Mouse (Mus musculus) kidney, adult 10 weeks (tissue): ENCODE results near the gene 3100002H09Rik. TPM values are rescaled to one million over a fixed set of nuclear protein-coding genes. Genes with fewer than 3 reads are reported as not detected.

ENCODE experiments used
- polyA plus RNA-seq: library from polyadenylated mRNA; stranded (reverse); fragments of 350-450 nt; fragmentation: Illumina TruSeq; extraction: RNeasy Lipid Tissue Mini Kit (QIAGEN cat#74804); gene quantifications from one replicate; pipeline ENCODE4 v1.2.3, GENCODE M21; 2014; ENCODE audit warnings: low read depth, low replicate concordance

3100002H09Rik gene
- not detected for polyA plus RNA-seq

DNA sequence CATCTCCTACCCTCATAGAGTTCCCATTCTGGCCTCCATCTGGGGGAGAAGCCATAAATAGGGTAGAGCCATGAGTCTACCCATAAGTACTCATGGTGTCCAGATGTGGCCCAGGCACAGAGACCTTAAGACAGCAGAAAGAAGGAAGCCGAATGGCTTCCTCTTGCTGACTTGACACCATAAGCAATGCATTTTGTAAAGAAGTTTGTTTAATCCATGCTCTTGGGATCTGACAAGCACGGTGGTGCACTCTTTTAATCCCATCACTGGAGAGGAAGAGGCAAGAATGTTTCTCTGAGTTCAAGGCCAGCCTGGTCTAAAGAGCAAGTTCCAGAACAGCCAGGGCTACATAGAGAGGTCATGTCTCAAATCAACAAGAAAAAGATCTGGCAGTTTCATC lies at the start of gene 3100002H09Rik:
Gene 3100002H09Rik (minus strand): TSS at position 101 of the 400 bp plus-strand sequence.

DNA sequence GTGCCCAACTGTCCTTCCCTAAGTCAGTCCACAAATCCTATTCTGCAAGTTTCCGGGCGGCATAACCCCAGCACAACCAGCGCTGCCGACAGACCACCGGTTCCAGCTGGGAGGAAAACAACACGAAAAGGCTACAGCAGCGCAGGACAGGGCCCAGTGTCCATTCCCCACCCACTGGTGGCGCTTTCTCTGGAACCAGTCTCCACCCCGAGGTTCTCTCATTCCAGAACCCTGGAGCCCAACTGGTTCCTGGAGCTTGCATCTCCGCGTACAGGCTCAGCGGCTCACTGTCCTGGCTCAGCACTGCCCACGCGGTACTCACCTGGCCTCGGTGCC lies 45.9 kb upstream of the 3100002H09Rik start, which contains the start of gene Pou3f1:
Gene Pou3f1 (plus strand): TSS at position 290 of the 336 bp plus-strand sequence.

Other genes with a start within 250 kb of the 3100002H09Rik start
- gene Pou3f1, start 46.0 kb upstream of the 3100002H09Rik start, polyA plus RNA-seq: not detected
- 46.5 TPM for gene Utp11, start 82.8 kb upstream of the 3100002H09Rik start, polyA plus RNA-seq
- gene Fhl3, start 89.9 kb upstream of the 3100002H09Rik start, polyA plus RNA-seq: 0.28 TPM
- 31.2 TPM for gene Sf3a3, start 104.0 kb upstream of the 3100002H09Rik start, polyA plus RNA-seq
- 31.6 TPM for gene Inpp5b, start 131.0 kb upstream of the 3100002H09Rik start, polyA plus RNA-seq
- 12.0 TPM for gene Mtf1, start 191.3 kb upstream of the 3100002H09Rik start, polyA plus RNA-seq
- gene Yrdc, start 239.9 kb upstream of the 3100002H09Rik start, polyA plus RNA-seq: 19.3 TPM
- 1.7 TPM for gene 1110065P20Rik, start 240.4 kb upstream of the 3100002H09Rik start, polyA plus RNA-seq